Mouse (Mus musculus) hindbrain, postnatal 0 days (tissue): ENCODE results near the gene Ccer2. TPM values are rescaled to one million over a fixed set of nuclear protein-coding genes. Genes with fewer than 3 reads are reported as not detected.
A peak's percentile ranks its signal among the peaks of the same experiment; 100 is the strongest.

Experiments
- ATAC-seq: fragments of 200-750 bp; cut with Nextera tagmentation; 2 replicates; pipeline ENCODE4 v1.8.0; 2017; ENCODE audit warnings: mild to moderate bottlenecking, moderate TSS enrichment, moderate library complexity
- DNase-seq: peaks from one replicate; pipeline ENCODE4 v3.0.0-alpha.2; 2015; ENCODE audit warnings: low spot score
- H3K27ac ChIP-seq: fragments of 300-500 bp; sonication (generic); 2 replicates; pipeline ENCODE4 v1.5.1; 2014; ENCODE audit warnings: mild to moderate bottlenecking
- H3K27me3 ChIP-seq: fragments of 300-500 bp; sonication (generic); 2 replicates; pipeline ENCODE4 v1.6.1; 2014; ENCODE audit warnings: low read length, mixed read lengths; ENCODE audit not compliant: insufficient read depth
- H3K36me3 ChIP-seq: fragments of 300-500 bp; sonication (generic); 2 replicates; pipeline ENCODE4 v1.6.1; 2014; ENCODE audit warnings: low read length, mixed read lengths; ENCODE audit not compliant: insufficient read depth
- H3K4me1 ChIP-seq: fragments of 300-500 bp; sonication (generic); 2 replicates; pipeline ENCODE4 v1.6.1; 2014; ENCODE audit warnings: antibody characterized with exemption, low read length, mixed read lengths; ENCODE audit not compliant: insufficient read depth
- H3K4me2 ChIP-seq: fragments of 300-500 bp; sonication (generic); 2 replicates; pipeline ENCODE4 v1.6.1; 2014; ENCODE audit warnings: low read depth, mild to moderate bottlenecking, low read length, moderate library complexity, mixed read lengths
- H3K4me3 ChIP-seq: fragments of 300-500 bp; sonication (generic); 2 replicates; pipeline ENCODE4 v1.5.1; 2014; ENCODE audit warnings: low read length
- H3K9ac ChIP-seq: fragments of 300-500 bp; sonication (generic); replicated peaks from 2 replicates; pipeline ENCODE4 v1.6.1; 2014; ENCODE audit warnings: mild to moderate bottlenecking, low read length, moderate library complexity, mixed read lengths
- H3K9me3 ChIP-seq: fragments of 300-500 bp; sonication (generic); 2 replicates; pipeline ENCODE4 v1.6.1; 2016; ENCODE audit warnings: low read length, mixed read lengths
- CTCF ChIP-seq: IDR thresholded peaks from 2 replicates; pipeline ENCODE4 v1.5.1; 2016; ENCODE audit warnings: antibody characterized with exemption, control low read depth, low read depth
- WGBS: fragments of 180-500 bp; shearing (Covaris S2); extraction: QIAGEN DNeasy Blood & Tissue Kit; methylation state at CpG from one replicate; pipeline ENCODE4 v1.1.7; 2014; 5-methylcytosine and 5-hydroxymethylcytosine counted together
- polyA plus RNA-seq: library from polyadenylated mRNA; unstranded; fragments of >200 nt; fragmentation: Nextera tagmentation; extraction: Ambion mirVana; gene quantifications from 2 replicates; pipeline ENCODE4 v1.2.1, GENCODE M21; 2015
- total RNA-seq: library from RNA; depleted of rRNA; stranded (reverse); fragments of >200 nt; gene quantifications from 2 replicates; pipeline ENCODE4 v1.2.3, GENCODE M21; 2014

Ccer2 gene
- total and polyA plus RNA-seq, 2 experiments from 2014 or later, result 1.4 TPM; not detected in 1

- no peaks in the 10 kb centered on the region for H3K27me3 ChIP-seq
- 84% methylated on average over 13 of the region's 14 CpGs for WGBS
- TF ChIP-seq CTCF, result no peak
- ATAC-seq (no peak), DNase-seq (no peak)
- no peak overlapping the region for H3K4me2 ChIP-seq
- H3K27ac ChIP-seq, result no peak overlapping the region
- no peaks in the 10 kb centered on the region for H3K36me3 ChIP-seq
- no peaks in the 10 kb centered on the region for H3K4me1 ChIP-seq
- no peak overlapping the region for H3K9ac ChIP-seq
- no peaks in the 10 kb centered on the region for H3K9me3 ChIP-seq
- H3K4me3 ChIP-seq, result no peak overlapping the region
Measured at GRCm38 (mm10) chr7:28792391-28793185, 36.6 kb downstream of the Ccer2 start.

DNA sequence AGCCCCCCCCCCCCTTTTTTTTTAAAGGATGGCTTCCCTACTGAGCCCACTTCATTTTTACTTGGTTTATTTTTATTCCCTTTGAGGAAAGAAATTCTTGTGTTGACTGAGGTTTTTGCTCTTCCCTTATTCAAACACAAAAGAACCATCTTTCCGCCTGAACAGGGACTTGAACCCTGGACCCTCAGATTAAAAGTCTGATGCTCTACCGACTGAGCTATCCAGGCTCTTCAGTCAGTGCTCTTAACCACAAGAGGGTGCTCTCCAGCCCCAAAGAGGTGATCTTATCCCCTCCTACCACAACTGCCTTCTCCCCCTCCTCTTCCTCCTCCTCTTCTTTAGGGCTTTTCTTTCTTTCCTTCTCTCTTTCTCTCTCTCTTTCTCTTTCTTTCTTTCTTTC lies 37.9 kb downstream of the Ccer2 start:
- TF ChIP-seq CTCF, result peak; percentile 30; the same call in 1 of the 2 replicates
- Histone ChIP-seq H3K36me3 (no peaks in the 10 kb centered on the region), H3K4me1 (no peaks in the 10 kb centered on the region), H3K9ac (no peak overlapping the region), H3K27ac (no peak overlapping the region), H3K27me3 (no peaks in the 10 kb centered on the region), H3K9me3 (no peaks in the 10 kb centered on the region), H3K4me2 (no peak overlapping the region), H3K4me3 (no peak overlapping the region)
- DNase-seq, result no peak
- ATAC-seq, result no peak
- 35% methylated on average over 2 of the region's 2 CpGs for WGBS

DNA sequence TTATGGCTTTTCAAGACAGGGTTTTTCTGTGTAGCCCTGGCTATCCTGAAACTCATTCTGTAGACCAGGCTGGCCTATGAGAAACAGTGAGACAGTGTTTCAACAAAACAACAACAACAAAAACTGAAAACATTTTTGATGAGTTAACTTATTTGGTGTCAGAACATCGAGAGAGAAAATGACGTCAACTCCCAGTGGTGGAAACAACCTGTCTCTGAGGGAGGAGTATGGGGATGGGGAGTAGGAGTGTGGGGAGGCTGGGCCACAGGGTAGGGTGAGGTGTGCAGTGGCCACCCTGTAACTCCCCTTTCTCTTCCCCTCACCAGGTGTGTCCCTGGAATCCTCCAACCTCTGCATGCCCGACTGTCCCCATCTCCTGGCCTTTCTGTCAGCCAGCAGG lies 38.5 kb downstream of the Ccer2 start:
- 74% methylated on average over 3 of the region's 3 CpGs for WGBS
- no peak overlapping the region for H3K9ac ChIP-seq
- H3K9me3 ChIP-seq, result no peaks in the 10 kb centered on the region
- H3K27me3 ChIP-seq, result no peaks in the 10 kb centered on the region
- no peak for ATAC-seq
- no peaks in the 10 kb centered on the region for H3K4me1 ChIP-seq
- no peak overlapping the region for H3K4me3 ChIP-seq
- TF ChIP-seq CTCF, result no peak
- no peak overlapping the region for H3K27ac ChIP-seq
- no peak for DNase-seq
- H3K36me3 ChIP-seq, result no peaks in the 10 kb centered on the region
- no peak overlapping the region for H3K4me2 ChIP-seq

DNA sequence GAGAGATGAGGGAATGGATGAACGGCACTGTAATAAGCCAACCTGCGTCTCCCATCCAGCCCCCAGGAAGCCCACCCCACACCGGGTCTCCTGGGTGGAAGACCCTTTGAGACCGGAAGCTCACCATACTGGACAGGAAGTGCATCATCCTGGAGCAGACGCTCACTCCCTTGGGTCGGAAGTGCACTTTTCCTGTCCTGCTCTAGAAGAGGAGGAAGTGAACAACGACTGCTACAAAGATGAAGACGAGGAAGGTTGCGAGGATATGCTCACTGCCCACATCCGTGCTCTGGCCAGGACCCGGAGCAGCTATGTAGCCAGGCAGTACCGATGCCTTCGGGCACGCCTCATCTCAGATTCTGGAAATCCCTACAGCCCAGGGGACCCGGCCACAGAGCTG lies 39.9 kb downstream of the Ccer2 start:
- ATAC-seq, result no peak
- Histone ChIP-seq H3K4me1 (no peaks in the 10 kb centered on the region), H3K4me2 (no peak overlapping the region), H3K27me3 (no peaks in the 10 kb centered on the region), H3K36me3 (no peaks in the 10 kb centered on the region), H3K9me3 (no peaks in the 10 kb centered on the region), H3K4me3 (no peak overlapping the region), H3K9ac (no peak overlapping the region), H3K27ac (no peak overlapping the region)
- no peak for TF ChIP-seq CTCF
- no peak for DNase-seq
- WGBS, result 84% methylated on average over 15 of the region's 15 CpGs

GRCm38 (mm10) chr7:28796562-28796975 lies 40.6 kb downstream of the Ccer2 start:
- Histone ChIP-seq H3K4me3 (peak overlapping the region; percentile 17), H3K4me1 (no peaks in the 10 kb centered on the region), H3K27me3 (no peaks in the 10 kb centered on the region), H3K4me2 (peak overlapping the region; percentile 30), H3K36me3 (no peaks in the 10 kb centered on the region), H3K9me3 (no peaks in the 10 kb centered on the region), H3K9ac (no peak overlapping the region), H3K27ac (no peak overlapping the region)
- TF ChIP-seq CTCF, result peak; percentile 98
- peak; percentile 86 for DNase-seq
- WGBS, result 12% methylated on average over 32 of the region's 32 CpGs
- peak; percentile 80 for ATAC-seq

DNA sequence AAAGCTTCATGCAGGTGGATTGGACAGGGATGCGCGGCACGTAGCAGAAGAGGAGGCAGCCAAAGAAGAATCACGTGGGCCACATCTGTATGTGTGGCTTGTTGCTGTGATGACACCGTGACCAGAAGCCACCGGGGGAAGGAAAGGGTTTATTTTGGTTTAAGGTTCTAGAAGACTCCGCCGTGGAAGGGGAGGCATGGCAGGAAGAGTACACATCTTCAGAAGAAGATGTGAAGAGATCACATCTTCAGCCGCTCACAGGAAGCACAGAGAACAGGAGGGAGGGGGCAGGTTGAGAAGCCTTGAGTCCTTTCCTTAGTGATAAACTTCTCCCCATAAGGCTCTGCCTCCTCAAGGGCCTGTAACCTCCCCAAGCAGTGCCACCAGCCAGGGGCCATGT lies 44.0 kb downstream of the Ccer2 start:
- Histone ChIP-seq H3K36me3 (no peaks in the 10 kb centered on the region), H3K4me1 (no peaks in the 10 kb centered on the region), H3K4me3 (no peak overlapping the region), H3K9me3 (no peaks in the 10 kb centered on the region), H3K27ac (no peak overlapping the region), H3K4me2 (no peak overlapping the region), H3K9ac (no peak overlapping the region), H3K27me3 (no peaks in the 10 kb centered on the region)
- ATAC-seq, result no peak
- no peak for DNase-seq
- TF ChIP-seq CTCF, result no peak
- WGBS, result 91% methylated on average over 9 of the region's 9 CpGs

DNA sequence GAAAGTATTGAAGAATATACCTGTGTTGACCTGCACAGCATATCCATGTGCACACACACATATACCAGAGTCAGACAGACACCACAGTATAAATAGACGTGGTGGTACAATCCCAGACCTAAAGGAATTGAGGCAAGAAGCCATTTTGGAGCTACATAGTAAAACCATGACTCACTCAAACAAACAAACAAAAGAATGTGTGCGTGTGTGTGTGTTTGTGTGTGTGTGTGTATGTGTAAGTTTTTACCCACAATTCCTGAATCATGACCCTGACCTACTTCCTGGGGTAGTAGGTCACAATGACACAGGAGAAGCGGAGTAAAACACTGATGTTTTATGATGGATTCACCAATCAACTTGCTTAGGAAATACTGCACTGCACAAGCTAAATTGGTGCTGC lies 45.5 kb downstream of the Ccer2 start:
- Histone ChIP-seq H3K9me3 (no peaks in the 10 kb centered on the region), H3K36me3 (no peaks in the 10 kb centered on the region), H3K4me1 (no peaks in the 10 kb centered on the region), H3K27ac (no peak overlapping the region), H3K4me3 (no peak overlapping the region), H3K9ac (no peak overlapping the region), H3K27me3 (no peaks in the 10 kb centered on the region), H3K4me2 (no peak overlapping the region)
- DNase-seq (no peak), ATAC-seq (no peak)
- no peak for TF ChIP-seq CTCF
- 81% methylated on average over 3 of the region's 3 CpGs for whole genome bisulfite sequencing
